Mouse (Mus musculus): Measurements from ENCODE around the gene Dnlz. TPM values are rescaled to one million over a fixed set of nuclear protein-coding genes. Genes with fewer than 3 reads are reported as not detected.

Gene Dnlz
- polyA plus RNA-seq, 1 experiment from 2014 or later: 28.3 TPM

Other genes with a start within 250 kb of the Dnlz start
- 18.3 and 19.2 TPM in 2 replicates for gene Nacc2, start 228.9 kb downstream of the Dnlz start, polyA plus RNA-seq (2014; fragmentation: Nextera tagmentation; extraction: Ambion mirVana)
- 5.5 and 5.8 TPM in 2 replicates for gene Lhx3, start 143.8 kb downstream of the Dnlz start, polyA plus RNA-seq (2014; fragmentation: Nextera tagmentation; extraction: Ambion mirVana)
- 15.2 and 16.1 TPM in 2 replicates for gene Qsox2, start 114.6 kb downstream of the Dnlz start, polyA plus RNA-seq (2014; fragmentation: Nextera tagmentation; extraction: Ambion mirVana)
- gene Ccdc187, start 57.6 kb downstream of the Dnlz start, polyA plus RNA-seq (2014; fragmentation: Nextera tagmentation; extraction: Ambion mirVana): 0.25 and 0.29 TPM in 2 replicates
- gene Gpsm1, start 36.6 kb downstream of the Dnlz start, polyA plus RNA-seq (2014; fragmentation: Nextera tagmentation; extraction: Ambion mirVana): 96.7 and 101 TPM in 2 replicates
- gene Card9, start 8.8 kb upstream of the Dnlz start, polyA plus RNA-seq (2014; fragmentation: Nextera tagmentation; extraction: Ambion mirVana): 1.9 and 2.1 TPM in 2 replicates
- 25.4 and 29.3 TPM in 2 replicates for gene Snapc4, start 28.5 kb upstream of the Dnlz start, polyA plus RNA-seq (2014; fragmentation: Nextera tagmentation; extraction: Ambion mirVana)
- gene Entr1, start 37.2 kb upstream of the Dnlz start, polyA plus RNA-seq (2014; fragmentation: Nextera tagmentation; extraction: Ambion mirVana): 134 and 141 TPM in 2 replicates
- gene Pmpca, start 37.2 kb upstream of the Dnlz start, polyA plus RNA-seq (2014; fragmentation: Nextera tagmentation; extraction: Ambion mirVana): 76.8 and 81.6 TPM in 2 replicates
- gene Inpp5e, start 57.1 kb upstream of the Dnlz start, polyA plus RNA-seq (2014; fragmentation: Nextera tagmentation; extraction: Ambion mirVana): 22.1 and 23.0 TPM in 2 replicates
- 29.1 and 30.0 TPM in 2 replicates for gene Sec16a, start 93.1 kb upstream of the Dnlz start, polyA plus RNA-seq (2014; fragmentation: Nextera tagmentation; extraction: Ambion mirVana)
- 23.3 and 25.6 TPM in 2 replicates for gene Notch1, start 164.6 kb upstream of the Dnlz start, polyA plus RNA-seq (2014; fragmentation: Nextera tagmentation; extraction: Ambion mirVana)
- 62.2 and 69.2 TPM in 2 replicates for gene Egfl7, start 227.9 kb upstream of the Dnlz start, polyA plus RNA-seq (2014; fragmentation: Nextera tagmentation; extraction: Ambion mirVana)
- not detected in 2 replicates for gene Gm20532, start 234.5 kb upstream of the Dnlz start, polyA plus RNA-seq (2014; fragmentation: Nextera tagmentation; extraction: Ambion mirVana)

Measured in hindbrain, embryonic 14.5 days (tissue).